Mouse (Mus musculus) limb, embryonic 11.5 days (tissue): Measurements from ENCODE around the gene Rdh14. TPM values are rescaled to one million over a fixed set of nuclear protein-coding genes. Genes with fewer than 3 reads are reported as not detected.
A peak's percentile ranks its signal among the peaks of the same experiment; 100 is the strongest.

Experiments
- ATAC-seq: fragments of 200-750 bp; cut with Nextera tagmentation; 2 replicates; pipeline ENCODE4 v1.8.0; 2017; ENCODE audit warnings: low read depth; ENCODE audit not compliant: insufficient number of reproducible peaks, low FRiP score, low TSS enrichment
- DNase-seq: peaks from one replicate; pipeline ENCODE4 v3.0.0-alpha.2; 2015; ENCODE audit warnings: low spot score
- H3K27ac ChIP-seq: fragments of 300-500 bp; sonication (generic); replicated peaks from 2 replicates; pipeline ENCODE4 v1.5.1; 2014; ENCODE audit warnings: low read depth, mild to moderate bottlenecking, low read length
- H3K27me3 ChIP-seq: fragments of 300-500 bp; sonication (generic); 2 replicates; pipeline ENCODE4 v1.6.1; 2014; ENCODE audit warnings: mild to moderate bottlenecking, low read length, mixed read lengths; ENCODE audit not compliant: control insufficient read depth, insufficient read depth
- H3K36me3 ChIP-seq: fragments of 300-500 bp; sonication (generic); 2 replicates; pipeline ENCODE4 v1.6.1; 2014; ENCODE audit warnings: mild to moderate bottlenecking, low read length, moderate library complexity, mixed read lengths; ENCODE audit not compliant: control insufficient read depth, insufficient read depth
- H3K4me1 ChIP-seq: fragments of 300-500 bp; sonication (generic); 2 replicates; pipeline ENCODE4 v1.6.1; 2014; ENCODE audit warnings: low read length, mixed read lengths; ENCODE audit not compliant: control insufficient read depth, insufficient read depth
- H3K4me2 ChIP-seq: fragments of 300-500 bp; sonication (generic); 2 replicates; pipeline ENCODE4 v1.6.1; 2014; ENCODE audit warnings: low read depth, mild to moderate bottlenecking, moderate library complexity; ENCODE audit not compliant: severe bottlenecking
- H3K4me3 ChIP-seq: fragments of 300-500 bp; sonication (generic); 2 replicates; pipeline ENCODE4 v1.5.1; 2014; ENCODE audit warnings: low read depth, low read length
- H3K9ac ChIP-seq: fragments of 300-500 bp; sonication (generic); 2 replicates; pipeline ENCODE4 v1.6.1; 2014; ENCODE audit warnings: mild to moderate bottlenecking, low read length
- H3K9me3 ChIP-seq: fragments of 300-500 bp; sonication (generic); 2 replicates; pipeline ENCODE4 v1.6.1; 2016; ENCODE audit warnings: low read length; ENCODE audit not compliant: control insufficient read depth
- WGBS: fragments of 180-500 bp; shearing (Covaris S2); extraction: QIAGEN DNeasy Blood & Tissue Kit; methylation state at CpG from one replicate; pipeline ENCODE4 v1.1.7; 2014; 5-methylcytosine and 5-hydroxymethylcytosine counted together
- polyA plus RNA-seq: library from polyadenylated mRNA; unstranded; fragments of >200 nt; fragmentation: Nextera tagmentation; extraction: Ambion mirVana; gene quantifications from 2 replicates; pipeline ENCODE4 v1.2.1, GENCODE M21; 2014

Gene Rdh14
- 31.6 and 34.4 TPM in 2 replicates for polyA plus RNA-seq

DNA sequence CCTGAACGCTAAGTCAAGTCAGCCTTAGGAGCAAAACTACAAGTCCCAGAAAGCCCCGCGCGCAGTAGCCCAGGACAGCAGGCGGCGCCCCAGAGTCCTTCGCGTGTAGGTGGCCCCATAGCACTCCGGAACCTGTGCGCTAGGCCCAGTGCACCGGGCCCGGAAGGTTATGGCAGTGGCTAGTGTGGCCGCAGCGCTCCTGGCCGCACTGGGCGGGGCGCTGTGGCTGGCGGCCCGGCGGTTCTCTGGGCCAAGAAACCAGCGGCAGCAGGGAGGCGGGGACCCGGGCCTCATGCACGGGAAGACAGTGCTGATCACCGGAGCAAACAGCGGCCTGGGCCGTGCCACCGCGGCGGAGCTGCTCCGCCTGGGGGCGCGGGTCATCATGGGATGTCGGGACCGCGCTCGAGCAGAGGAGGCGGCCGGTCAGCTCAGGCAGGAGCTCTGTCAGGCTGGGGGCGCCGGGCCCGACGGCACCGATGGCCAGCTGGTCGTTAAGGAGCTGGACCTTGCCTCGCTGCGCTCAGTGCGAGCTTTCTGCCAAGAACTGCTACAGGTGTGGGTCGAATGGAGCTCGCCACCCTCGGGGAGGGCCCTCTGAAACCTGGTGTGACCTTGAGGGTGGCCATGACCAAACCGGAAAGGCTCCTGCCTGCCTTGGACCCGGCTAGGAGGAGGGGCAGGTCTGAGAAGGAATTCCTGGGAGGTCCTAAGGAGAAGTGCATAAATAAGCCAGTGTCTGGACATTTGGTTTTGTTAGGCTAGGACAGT lies at the start of gene Rdh14:
Rdh14 (plus strand) TSS at position 102 of the 771 bp plus-strand sequence.
- peak within 1 kb of the TSS; percentile 79 for H3K27ac ChIP-seq
- peak within 1 kb of the TSS; percentile 93 for H3K9ac ChIP-seq
- H3K9me3 ChIP-seq: no peaks in the 10 kb centered on the region
- ATAC-seq (peak; percentile 95), DNase-seq (peak; percentile 97)
- WGBS: under 1% methylated on average over 53 of the region's 53 CpGs
- peak within 1 kb of the TSS; percentile 57 for H3K4me2 ChIP-seq
- peak within 1 kb of the TSS; percentile 54 for H3K4me3 ChIP-seq
- H3K4me1 ChIP-seq: no peaks in the 10 kb centered on the region
- H3K27me3 ChIP-seq: no peaks in the 10 kb centered on the region
- H3K36me3 ChIP-seq: no peaks in the 10 kb centered on the region

DNA sequence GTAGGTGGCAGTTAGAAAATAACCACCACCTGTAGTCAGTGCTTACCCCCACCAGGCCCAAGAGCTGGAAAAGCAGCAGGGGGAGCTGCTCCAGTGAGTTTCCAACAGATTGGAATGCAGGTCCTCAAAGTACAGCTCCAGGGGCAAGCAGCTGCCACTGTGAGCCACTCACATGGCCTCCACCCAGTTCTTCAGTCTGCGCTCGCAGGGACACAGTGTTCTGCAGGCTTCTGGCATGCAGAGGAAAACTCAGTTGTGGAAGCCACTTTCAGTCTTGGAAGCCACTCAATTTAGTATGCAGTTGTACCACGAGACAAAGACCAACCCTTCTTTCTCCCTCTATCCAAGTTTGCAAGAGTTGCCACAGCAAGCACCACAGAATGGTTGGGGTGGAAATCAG lies 39.9 kb upstream of the Rdh14 start:
- 79% methylated on average over 3 of the region's 3 CpGs for WGBS
- H3K36me3 ChIP-seq: no peaks in the 10 kb centered on the region
- ATAC-seq: no peak

DNA sequence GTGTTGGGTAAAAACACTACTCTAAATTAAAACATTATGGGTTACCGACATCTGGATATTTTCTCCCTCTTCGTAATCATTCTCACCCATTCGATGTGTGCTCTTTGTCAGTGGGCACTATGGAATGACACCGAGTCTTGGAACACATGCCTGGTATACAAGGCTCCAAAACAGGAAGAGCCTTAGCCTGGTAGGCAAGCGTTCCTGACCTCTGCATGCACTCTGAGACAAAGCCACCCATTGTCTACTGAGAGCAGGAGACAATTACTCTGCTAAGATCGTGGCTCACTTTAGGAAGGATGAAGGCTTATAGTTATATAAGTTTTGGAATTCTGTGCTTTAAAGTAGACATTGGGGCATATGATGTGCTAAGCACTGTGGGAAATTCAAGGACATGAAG lies 32.8 kb upstream of the Rdh14 start:
- Histone ChIP-seq H3K4me1 (no peaks in the 10 kb centered on the region), H3K9ac (no peak overlapping the region), H3K27me3 (no peaks in the 10 kb centered on the region), H3K36me3 (no peaks in the 10 kb centered on the region), H3K4me3 (no peak overlapping the region), H3K9me3 (no peaks in the 10 kb centered on the region), H3K4me2 (no peak overlapping the region), H3K27ac (no peak overlapping the region)
- no peak for ATAC-seq
- WGBS: 58% methylated on average over 6 of the region's 6 CpGs
- no peak for DNase-seq

More for the DNA sequence above, 39.9 kb upstream of the Rdh14 start:
- Histone ChIP-seq H3K4me1 (no peaks in the 10 kb centered on the region), H3K27ac (no peak overlapping the region), H3K4me2 (no peak overlapping the region), H3K9me3 (no peaks in the 10 kb centered on the region), H3K4me3 (no peak overlapping the region), H3K27me3 (no peaks in the 10 kb centered on the region), H3K9ac (no peak overlapping the region)
- no peak for DNase-seq

DNA sequence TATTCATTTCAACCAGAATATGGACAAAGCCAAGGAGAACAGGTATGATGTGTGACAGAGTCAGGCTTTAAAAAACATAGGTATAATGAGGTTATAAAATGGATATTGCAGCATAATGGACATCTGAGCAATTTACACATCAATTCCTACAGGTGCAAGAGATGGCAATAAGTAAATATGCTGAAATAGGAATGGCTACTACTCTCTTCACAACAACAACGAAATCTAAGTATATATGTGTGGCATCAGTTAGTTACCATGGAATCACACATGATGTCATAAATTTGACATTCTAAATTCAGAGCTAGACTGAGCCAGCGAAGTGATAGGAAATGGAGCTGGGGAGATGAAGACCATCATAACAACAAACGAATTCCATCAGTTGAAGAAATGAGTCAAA lies 20.9 kb upstream of the Rdh14 start, which contains the start of gene Nt5c1b:
Nt5c1b (plus strand) TSS at position 301 of the 400 bp plus-strand sequence.
- no peak within 1 kb of the TSS for H3K9ac ChIP-seq
- DNase-seq (no peak), ATAC-seq (no peak)
- H3K27ac ChIP-seq: no peak within 1 kb of the TSS
- H3K4me3 ChIP-seq: no peak within 1 kb of the TSS
- H3K36me3 ChIP-seq: no peaks in the 10 kb centered on the region
- H3K27me3 ChIP-seq: no peaks in the 10 kb centered on the region
- H3K4me1 ChIP-seq: no peaks in the 10 kb centered on the region
- H3K9me3 ChIP-seq: no peaks in the 10 kb centered on the region
- no peak within 1 kb of the TSS for H3K4me2 ChIP-seq
- WGBS: 77% methylated on average over 3 of the region's 3 CpGs

DNA sequence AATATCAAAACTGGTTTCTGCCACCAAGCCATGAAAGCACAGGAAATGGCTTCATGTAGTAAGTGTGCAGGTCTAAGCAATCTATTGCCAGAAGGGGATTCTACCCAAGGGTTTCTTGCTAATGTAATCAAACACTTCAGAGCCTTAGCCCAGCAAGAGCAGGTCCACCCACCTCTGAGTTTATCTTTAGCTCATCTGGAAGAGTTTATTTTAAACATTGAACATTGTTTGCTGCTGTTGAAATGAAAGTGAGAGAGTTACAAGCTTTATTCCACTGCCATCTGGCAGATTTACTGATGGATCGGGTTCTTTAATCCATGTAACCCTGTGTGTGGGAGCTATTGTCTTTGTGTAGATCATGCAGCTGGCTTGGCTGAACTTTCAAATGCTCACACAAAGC lies 10.2 kb downstream of the Rdh14 start:
- H3K4me3 ChIP-seq: no peak overlapping the region
- H3K27ac ChIP-seq: no peak overlapping the region
- H3K9me3 ChIP-seq: no peaks in the 10 kb centered on the region
- no peaks in the 10 kb centered on the region for H3K36me3 ChIP-seq
- no peaks in the 10 kb centered on the region for H3K27me3 ChIP-seq
- ATAC-seq: no peak
- 77% methylated on average over 1 of the region's 1 CpGs for WGBS
- H3K9ac ChIP-seq: no peak overlapping the region
- H3K4me2 ChIP-seq: no peak overlapping the region
- no peaks in the 10 kb centered on the region for H3K4me1 ChIP-seq
- no peak for DNase-seq

DNA sequence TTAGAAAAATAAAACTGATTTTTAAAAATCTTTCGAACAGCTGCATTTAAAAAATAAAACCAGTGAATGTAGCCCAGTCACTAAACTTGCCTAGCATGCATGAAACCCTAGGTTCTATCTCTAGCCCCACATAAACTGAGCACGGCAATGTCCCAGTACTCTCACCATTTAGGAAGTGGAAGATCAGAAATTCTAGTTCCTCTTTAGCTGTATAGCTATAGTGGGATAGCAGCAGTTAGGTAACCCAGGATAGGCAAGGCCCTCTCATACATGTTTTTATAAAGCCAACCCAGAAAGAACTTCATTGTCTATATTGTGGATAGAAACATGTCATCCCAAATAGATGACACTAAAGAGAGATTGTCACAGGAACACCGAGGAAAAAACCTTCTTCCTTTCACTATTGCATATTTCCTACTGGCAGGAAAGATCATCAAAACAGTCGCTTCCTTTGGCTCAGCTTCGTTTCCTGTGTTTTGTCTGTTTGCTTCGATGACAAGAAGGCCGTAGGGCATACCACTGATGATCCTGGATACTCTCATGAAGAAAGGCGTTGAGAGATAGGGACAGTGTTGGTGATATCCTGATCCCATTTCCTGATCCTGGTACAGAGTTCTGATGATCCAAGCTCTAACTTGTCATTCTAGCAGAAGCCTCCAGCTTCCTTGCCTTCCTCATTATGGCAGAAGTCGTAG lies 12.0 kb downstream of the Rdh14 start:
- H3K4me3 ChIP-seq: no peak overlapping the region
- ATAC-seq (no peak), DNase-seq (no peak)
- 87% methylated on average over 9 of the region's 9 CpGs for WGBS
- H3K36me3 ChIP-seq: no peaks in the 10 kb centered on the region
- H3K4me1 ChIP-seq: no peaks in the 10 kb centered on the region
- H3K27me3 ChIP-seq: no peaks in the 10 kb centered on the region
- H3K27ac ChIP-seq: no peak overlapping the region
- no peaks in the 10 kb centered on the region for H3K9me3 ChIP-seq
- no peak overlapping the region for H3K9ac ChIP-seq
- H3K4me2 ChIP-seq: no peak overlapping the region

DNA sequence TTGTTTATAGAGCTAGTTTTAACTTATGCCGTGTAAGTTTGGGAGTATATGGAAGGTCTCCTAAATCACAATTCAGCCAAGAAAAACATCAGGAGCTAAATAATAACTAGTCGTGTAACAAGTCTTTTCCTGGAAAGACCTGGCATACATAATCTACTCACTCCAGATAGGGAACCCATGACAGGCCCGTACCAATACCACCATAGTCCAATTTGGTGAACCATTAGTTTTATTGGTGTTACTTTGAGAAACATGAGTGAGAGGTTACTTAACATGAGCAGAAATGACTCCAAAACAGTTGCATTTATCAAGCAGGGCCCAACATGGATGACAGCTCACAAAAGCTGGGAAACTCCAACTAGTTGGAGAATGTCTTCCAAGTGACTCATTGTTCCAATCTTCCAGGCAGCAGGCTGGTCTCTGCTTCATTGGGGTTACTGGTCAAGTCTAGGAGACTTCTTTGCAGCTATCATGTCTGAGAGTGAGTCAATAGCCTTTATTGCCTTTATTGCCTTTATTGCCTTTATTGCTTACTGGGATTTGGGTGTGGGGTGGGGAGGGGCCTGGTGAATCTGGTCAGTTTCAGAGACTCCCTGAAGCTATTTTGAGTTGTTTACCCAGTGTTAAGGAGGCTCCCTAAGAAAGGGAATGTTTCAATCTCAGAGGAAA lies 20.1 kb downstream of the Rdh14 start:
- Histone ChIP-seq H3K4me3 (no peak overlapping the region), H3K27me3 (no peaks in the 10 kb centered on the region), H3K27ac (no peak overlapping the region), H3K9ac (no peak overlapping the region), H3K9me3 (no peaks in the 10 kb centered on the region), H3K4me1 (no peaks in the 10 kb centered on the region), H3K36me3 (no peaks in the 10 kb centered on the region), H3K4me2 (no peak overlapping the region)
- ATAC-seq (no peak), DNase-seq (no peak)
- WGBS: 89% methylated on average over 3 of the region's 3 CpGs

DNA sequence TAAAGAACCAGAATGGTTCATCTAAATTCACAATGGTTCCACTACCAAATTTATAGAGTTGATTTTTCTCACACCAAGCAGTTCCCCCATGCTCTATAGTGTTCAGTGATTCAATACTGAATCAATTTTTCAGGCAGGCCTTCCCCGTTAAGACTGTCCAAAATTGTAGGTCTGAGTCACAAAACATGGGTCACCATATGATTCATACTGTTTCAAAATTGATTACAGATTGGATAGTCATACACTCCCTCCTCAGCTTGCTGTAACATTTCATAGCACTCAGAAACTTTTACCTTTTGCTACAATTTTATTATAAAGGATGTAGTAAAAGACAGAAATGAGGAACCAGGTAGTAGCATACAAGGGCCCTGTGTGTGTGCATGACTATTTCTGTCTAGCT lies 20.9 kb downstream of the Rdh14 start:
- no peaks in the 10 kb centered on the region for H3K9me3 ChIP-seq
- no peaks in the 10 kb centered on the region for H3K27me3 ChIP-seq
- H3K36me3 ChIP-seq: no peaks in the 10 kb centered on the region
- DNase-seq: no peak
- no peak overlapping the region for H3K9ac ChIP-seq
- WGBS: 85% methylated on average over 1 of the region's 1 CpGs
- no peak for ATAC-seq
- H3K4me3 ChIP-seq: no peak overlapping the region
- no peak overlapping the region for H3K4me2 ChIP-seq
- H3K4me1 ChIP-seq: no peaks in the 10 kb centered on the region
- H3K27ac ChIP-seq: no peak overlapping the region
